Mouse (Mus musculus) A20 (cell line): ENCODE data around the gene Gabrr3.
A peak's percentile ranks its signal among the peaks of the same experiment; 100 is the strongest.
"Not testable (repeated sequence)": the region's sequence is repeated elsewhere in the genome, so short reads cannot be mapped to it uniquely, and the experiment has no call there.

Experiments used
- DNase-seq: peaks from one replicate; pipeline ENCODE4 v3.0.0-alpha.2; 2011; ENCODE audit warnings: low read depth, low spot score

Gabrr3 gene

DNA sequence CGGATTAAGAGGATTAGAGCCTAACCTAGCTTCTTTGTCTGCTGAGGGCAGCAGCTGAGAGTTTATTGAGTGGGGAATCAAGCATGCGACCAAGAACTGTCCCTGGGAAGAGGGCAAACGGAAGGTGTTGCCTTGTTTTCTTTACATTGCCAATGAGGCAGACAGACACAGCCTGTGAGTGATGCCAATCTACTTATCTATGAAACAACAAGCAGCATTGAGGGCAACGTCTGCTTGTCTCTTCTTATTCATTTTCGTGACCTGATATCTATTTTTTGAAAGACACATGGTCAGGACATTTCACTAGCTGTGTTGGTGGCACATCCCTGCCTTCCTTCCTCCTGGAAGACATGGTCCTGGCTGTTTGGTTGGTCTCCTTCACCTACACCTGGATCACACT, at the start of gene Gabrr3:
Gene Gabrr3, plus strand, starts transcription at position 301 of the 400 bp plus-strand sequence.
- DNase-seq: no peak

DNA sequence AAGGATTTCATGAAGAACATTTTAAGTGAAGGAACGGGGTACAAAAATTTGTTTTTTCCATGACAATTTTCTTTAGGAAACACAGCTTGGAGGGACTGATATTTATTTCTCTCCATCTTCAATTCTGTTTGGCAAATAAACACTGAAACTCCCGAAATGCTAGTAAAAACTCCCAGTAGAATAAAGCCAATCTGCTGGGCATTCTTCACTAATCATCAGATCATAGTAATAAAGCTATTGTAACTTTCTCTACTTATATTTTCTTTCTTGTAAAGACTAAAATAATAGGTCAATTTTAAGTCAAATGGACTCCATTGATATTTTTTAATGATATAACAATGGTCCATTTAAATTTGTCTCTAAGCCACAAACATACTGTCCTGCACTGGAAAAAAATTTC, 43.2 kb upstream of the Gabrr3 start, which contains the start of gene Olfr209:
Gene Olfr209, minus strand, starts transcription at position 101 of the 400 bp plus-strand sequence.
- no peak for DNase-seq

DNA sequence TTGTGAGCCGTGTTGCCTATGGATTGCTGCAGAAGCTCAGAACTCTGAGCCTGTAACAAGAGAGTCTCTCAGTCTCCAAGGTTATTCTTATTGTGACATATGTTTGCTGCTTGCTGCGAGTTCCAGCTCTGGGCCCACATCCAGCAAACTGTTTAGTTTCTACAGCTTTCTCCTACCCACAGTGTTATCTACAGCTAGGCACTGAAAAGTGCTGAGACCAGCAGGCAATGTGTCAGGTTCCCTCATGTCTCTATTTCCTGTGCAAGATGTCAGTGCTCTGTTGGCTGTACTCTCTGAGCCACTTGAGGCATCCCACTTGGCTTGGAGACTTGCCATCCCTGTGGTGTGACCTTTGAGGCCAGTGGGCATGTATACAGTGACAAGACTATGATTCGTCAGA, 13.8 kb upstream of the Gabrr3 start:
- no peak for DNase-seq

DNA sequence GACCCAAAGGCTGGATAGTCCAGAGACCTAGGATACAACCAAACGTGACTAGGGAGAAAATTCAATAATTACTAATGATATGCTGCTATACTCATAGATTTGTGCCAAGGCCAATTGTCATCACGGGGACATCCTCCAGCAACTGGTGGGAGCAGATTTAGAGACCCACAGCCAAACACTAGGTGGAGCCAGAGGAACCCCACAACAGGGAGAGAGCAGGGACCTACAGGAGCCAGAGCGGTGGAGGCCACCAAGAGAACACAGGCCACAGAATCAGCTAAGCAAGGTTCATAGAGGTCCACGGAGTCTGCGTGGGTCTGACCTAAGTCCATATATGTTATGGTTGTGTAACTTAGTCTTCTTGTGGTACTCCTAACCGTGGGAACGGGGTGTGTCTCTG, 6.0 kb upstream of the Gabrr3 start:
- peak; percentile 16 for DNase-seq

DNA sequence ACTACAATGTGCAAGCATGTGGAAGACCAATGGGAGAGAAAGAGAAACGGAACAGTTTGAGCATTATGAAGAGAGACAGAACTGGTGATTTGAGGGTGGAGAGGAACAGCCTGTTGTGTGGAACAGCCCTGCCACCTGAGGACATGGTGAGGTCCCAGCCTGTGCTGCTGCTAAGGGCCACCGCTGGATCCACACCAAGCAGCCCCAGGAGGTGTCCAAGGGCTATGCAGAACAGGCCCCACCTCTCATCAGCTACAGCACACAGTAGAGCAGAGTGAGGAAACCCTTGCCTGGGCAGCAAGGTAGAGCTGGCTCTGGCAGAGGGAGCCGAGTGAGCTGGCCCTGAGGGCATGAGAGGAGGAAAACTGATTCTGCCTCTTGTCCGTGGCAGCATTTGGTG, 5.1 kb upstream of the Gabrr3 start:
- no peak for DNase-seq

DNA sequence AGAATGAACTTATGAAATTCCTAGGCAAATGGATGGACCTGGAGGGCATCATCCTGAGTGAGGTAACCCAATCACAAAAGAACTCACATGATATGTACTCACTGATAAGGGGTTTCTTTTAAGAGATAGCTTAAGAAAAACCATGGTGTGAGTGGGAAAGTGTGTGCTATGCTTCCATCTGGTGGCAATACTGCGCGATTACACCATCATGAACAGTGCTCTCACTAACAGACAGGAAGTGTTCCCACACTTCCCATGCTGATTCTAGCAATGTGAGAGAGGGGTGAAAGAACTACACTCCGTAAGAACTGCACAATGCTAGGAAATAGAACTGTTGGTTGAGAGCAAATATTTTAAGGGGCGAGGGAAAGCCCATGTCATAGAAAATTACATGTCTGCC, 3.4 kb upstream of the Gabrr3 start:
- peak; percentile 42 for DNase-seq

DNA sequence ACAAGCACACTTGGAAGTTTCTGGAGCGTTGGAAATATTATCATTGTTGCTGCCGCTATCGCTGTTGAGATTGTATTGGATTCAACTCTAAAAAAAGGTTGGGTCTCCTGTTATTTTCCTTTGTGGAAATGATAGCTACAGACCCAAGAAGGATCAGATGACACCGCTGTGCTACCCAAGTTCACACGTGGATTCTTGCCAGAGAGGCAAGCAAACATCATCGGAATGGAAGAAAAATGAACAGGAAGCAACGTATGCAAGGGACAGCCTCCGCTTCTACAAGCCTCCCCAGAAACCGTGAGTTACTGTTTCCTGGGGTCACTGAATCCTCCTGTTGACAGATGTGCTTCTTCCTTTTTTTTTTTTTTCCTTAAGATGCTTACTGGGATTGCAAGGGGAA, 2.3 kb upstream of the Gabrr3 start:
- DNase-seq: no peak

DNA sequence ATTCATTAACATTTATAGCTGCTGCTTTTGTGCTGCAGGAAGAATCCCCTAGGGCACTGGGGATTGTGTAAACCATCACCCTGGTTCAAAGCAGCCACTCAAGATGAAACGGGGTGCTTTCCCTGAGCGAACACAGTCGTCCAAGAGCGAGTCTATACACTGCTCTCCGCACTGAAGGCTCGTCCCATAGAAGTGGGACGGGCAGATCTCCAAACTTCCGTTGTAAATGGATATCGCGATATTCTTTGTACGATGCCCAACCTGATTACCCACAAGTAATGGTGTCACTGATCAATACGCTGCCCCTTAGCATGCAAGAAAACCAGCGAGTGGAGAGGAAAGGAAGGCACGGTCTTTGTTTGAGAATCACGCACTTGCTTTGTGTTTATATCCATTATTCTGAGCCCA, 2.2 kb downstream of the Gabrr3 start:
- DNase-seq: no peak

DNA sequence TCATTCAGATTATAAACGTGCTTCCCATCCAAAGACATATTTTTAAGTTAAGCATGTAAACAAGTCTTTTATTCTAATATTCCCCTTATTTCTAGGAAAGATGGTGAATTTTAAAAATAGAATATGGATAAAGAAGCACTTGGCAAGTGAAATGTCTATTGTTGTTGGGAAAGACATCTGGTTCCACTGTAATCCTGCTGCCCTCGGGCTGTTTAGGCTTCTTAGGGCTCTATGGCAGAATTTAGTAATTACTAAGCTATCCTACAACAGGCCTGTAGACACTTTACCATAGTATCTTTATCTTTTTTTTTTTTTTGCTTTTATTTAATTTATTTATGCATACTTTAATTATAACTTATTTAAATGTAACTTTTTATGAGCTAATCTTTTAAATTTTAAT, 2.7 kb downstream of the Gabrr3 start:
- no peak for DNase-seq

DNA sequence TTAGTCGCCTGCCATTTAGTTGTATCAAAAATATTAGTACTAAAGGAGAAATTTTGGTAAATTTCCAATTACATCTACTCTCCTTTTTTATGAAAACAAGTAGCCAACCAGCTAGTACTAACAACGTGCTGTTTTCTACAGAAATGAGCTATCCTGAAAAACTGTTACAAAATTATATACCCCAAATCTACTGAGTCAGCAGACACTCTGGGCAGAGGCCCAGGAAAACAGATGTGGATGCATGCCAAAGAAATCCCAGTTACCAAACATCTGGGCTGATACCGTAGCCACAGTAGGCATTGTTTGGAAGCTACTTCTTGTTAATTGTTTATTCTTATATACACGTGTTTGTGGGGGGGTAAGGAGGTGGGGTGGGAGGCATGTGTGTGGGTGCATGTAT, 6.3 kb downstream of the Gabrr3 start:
- no peak for DNase-seq

DNA sequence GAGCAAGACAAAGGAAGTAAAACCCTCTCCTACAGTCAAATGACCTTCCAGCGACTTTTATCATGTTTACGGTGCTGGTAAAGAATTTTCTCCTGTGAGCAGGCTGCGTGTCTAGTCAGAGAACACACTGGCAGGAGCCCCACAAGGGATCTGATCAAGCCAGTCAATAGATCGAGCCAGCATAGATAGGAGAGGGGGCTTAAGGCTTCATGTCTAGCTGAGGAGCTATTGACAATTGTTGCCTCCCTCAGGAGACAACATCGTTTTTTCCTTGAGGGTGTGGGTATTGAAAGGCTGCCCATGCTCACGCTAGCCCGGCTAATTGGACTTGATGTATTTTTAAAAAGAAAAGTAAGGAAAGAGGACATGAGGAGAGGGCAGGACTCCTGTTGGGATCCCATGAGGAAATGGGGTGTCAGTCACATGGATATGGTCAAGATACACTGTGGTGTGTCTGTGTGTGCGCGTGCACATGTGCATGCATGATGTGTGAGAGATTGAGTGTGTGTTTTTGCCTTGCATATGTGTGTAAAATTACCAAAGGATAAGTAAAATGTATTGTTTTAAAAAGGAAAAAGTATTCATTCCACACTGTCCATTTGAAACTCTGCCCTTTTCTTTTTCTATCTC, 13.2 kb downstream of the Gabrr3 start:
- no peak for DNase-seq

DNA sequence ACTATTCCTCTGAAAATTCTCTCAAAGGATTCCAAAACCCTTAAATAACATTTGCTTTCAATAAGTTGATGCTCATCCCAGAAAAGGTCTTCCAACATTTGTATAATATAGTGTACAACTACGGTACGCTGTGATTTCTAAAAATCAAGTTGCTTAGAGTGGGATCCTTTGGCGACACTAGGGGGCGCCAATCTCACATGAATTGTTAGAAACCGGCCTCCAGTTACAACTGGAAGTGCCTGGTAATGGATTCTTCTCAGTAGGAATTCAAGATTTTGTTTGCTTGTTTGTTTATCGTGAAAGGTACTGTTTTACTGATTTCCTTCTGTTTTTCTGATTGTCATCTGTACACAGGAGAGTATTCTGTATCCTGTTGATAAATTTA, 13.7 kb downstream of the Gabrr3 start:
- DNase-seq: peak; percentile 66

DNA sequence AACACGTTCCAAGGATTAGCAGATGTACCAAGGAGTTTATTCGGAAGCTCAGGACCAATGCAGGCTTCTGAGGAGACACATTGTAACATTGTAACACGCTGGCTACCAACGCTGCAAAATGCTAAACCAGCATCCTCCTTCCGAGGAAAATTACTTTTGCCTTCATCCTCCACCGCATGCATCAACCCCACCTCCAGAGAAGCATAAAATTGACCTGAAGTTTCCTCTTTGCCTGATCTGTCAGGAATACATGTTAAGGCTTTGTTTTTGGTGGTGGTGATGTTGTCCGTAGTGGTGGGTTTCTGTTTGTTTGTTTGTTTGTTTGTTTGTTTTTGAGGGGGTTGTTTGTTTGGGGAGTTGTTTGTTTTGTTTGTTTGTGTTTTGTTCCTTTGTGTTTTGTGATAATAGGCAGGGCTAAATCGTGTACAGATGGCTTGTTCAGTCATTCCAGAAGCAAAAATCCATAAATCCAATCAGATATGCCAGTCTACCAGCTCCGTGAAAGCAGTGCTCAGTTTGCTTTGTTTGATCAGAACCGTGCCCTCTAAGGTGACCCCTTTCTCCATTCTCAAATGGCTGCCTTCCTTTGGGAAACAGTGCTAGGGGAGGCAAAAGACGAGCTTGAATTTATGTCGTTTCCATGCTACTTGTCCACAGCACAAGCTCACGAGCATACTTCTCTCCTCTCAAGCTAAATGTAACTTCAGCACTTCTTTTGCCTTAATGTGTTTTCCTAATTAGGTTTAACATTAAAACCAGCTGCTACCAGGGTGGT, 14.6 kb downstream of the Gabrr3 start:
- DNase-seq: no peak

DNA sequence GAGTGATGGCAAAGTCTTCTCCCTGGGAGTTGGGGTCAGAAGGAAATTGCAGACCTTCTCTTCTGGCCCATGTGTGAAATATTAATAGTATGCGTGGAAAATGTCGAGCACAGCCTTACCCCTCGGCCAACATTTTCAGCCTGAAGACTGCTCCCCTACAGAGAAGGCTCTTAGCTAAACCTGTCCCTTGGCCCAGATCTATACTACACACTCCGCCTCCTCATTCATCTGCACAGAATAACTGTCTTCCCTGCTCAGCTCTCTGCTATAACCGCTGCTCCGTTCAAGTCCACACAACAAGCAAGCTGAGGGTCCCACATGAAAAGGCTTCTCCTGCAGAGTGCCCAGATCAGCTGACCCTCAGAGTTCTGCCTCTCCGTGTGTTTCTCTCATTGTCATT, 20.8 kb downstream of the Gabrr3 start:
- DNase-seq: no peak

DNA sequence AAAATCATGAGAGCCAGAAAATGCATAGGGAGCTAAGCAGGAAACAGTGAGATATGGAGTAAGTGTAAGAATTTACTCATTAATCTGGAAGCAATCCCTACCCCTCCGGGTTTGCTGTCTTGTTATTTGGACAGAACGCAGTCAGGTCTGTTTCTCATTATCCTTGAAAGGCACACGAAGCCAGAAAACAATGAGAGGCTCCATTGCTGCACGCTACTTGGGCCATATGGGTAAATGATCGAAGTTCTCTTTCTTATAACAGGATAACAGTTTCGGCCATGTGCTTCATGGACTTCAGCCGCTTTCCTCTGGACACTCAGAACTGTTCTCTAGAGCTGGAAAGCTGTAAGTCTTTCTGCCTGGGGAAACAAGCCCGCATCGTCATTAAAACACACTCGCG, 26.0 kb downstream of the Gabrr3 start:
- DNase-seq: no peak

DNA sequence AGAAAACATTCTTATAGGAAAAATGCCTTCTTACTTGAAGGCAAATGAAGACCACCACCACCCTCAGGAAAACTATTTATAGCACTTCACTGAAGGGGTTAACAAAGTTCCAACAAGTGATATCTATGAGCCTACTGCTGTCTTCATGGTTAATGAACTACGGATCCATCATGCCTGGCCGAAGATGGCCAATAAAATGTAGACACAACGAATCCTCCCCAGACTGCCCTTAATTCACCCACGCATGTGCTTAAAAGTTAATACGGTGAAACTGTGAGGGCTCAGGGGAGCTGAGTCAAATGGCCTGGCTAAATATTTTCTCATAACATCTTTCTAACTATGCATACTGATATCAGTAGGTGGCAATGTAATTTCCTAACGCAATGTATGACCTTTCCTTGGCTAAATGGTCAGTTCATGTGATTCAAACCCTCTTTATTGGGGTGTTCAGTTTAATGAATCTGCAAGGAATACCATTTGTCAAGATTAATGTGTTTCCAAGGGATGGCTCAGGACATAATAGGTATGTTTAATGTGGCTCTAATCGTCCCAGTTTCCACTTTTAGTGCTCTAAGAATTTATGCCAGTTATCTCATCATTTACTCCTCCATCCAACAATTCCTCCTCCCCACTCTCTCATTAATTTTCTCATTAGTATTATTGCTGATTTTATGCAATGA, 37.9 kb downstream of the Gabrr3 start:
- DNase-seq: no peak

DNA sequence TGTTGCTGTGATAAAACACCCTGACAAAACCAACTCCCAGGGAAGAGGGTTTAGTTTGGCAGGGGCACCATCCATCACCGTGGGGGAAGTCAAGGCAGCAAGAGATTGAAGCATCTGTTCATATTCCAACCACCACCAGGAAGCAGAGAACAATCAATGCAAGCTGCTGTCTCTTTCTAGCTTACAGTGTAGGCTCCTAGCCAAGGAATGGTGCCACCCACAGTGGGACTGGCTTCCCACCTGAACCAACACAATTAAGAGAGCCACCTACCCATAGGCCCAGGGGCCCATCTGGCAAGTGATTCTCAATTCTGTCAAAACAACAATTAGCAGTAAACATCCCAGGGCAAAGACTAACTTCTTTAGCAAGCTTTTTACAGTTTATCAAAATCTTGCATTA, 41.0 kb downstream of the Gabrr3 start:
- DNase-seq: no peak

DNA sequence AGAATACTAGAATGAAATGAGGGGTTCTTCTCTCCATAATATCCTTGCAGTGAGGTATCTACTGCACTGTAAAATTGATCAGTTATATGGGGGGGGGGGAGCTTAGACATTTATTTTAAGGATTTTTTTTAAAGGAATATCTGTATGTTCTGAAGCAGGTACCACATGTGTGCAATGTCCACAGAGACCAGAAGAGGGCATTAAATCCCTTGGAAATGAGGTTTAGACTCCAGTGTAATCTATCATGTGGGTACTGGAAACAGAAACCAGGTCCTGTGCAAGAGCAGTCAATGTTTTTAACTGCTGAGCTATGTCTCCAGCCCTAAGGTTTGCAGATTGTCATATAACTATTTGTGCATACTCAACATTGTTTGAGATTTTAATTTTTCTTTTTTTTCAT, 42.0 kb downstream of the Gabrr3 start:
- DNase-seq: no peak

DNA sequence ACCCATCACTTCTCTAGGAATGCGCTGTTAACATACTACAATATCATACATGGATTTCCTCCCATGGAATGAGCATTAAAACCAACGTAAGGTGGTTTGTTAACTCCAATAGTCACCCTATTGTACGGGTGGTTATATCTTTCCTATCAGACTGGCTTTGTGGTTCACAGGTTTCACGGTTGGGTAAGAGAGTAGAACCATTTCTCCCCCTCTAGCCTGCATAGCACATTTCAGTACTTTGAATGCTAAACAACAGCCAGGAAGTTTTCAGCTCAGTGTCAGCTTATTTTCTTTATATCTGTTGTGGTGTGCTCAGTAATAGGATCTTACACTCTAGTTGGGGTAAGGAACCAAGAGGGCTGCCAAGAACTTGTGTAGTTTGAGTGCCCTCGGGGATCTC, 44.7 kb downstream of the Gabrr3 start:
- no peak for DNase-seq

DNA sequence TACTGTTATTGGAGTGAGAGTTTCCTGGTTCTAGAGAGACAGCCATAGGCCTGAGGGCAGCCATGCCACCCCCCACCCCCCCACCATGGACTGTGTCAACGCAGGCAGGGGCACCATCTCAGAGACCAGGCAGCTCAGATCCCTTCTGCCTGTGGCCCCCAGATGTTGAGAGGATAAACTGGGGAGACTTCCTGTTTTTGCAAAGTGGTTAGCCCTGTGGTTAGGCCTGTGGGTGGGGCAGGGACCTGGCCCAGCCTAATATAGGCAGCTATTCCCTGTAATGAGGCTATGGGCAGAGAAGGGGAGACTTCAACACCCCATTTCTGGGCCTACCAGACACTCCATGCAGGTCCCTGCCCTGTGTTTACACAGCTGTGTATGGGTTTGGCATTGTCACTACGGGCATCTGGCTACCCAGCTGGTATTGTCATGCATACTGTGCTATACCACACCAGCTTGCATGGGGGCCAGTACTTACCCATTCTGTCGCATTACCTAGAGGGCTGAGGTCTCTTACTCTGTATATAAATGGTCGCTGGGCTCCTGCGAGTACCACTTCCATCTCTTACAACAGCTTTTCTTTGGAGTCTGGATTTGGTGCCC, 52.2 kb downstream of the Gabrr3 start:
- DNase-seq: not testable (repeated sequence)

DNA sequence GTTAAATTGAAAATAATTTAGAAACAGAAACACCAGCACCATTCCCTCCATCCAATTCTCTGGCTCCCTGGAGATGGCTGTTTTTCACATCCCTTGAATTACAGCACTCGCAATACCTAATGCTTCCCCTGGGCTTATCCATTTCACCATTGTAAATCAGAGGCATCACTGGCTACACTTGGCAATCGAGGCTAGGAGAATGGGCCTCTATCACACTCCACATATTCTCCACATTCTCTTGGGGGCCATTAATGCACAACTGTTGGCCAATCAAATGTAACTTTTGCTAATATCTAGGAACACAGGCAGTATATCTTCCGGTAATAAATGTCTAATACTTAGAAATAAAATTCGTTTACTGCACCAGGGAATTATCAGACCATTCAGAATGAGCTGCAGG, 56.4 kb downstream of the Gabrr3 start:
- no peak for DNase-seq

DNA sequence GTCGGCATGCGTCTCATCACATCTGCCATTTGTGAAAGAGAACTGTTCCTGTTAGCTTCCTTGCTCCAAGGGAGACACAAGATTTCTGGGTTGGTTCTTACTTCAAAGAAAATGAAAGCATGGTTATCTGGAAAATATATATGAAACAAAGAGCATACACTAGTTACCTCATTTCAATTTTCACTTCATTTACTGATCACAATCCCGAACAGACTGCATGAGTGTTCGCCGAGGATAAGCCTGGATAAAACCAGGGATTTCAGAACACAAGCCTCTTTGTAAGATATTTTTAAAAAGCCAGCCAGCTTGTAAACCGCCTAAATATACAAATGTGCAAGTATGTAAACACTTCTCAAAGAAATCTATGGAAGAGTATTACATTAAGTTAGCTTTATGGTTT, 56.8 kb downstream of the Gabrr3 start:
- DNase-seq: no peak
